Mouse (Mus musculus): ENCODE data around the gene Nr6a1.

- TF ChIP-seq HCFC1 (IDR thresholded peaks at IDR 0.05; ENCODE audit: borderline replicate concordance, insufficient read depth, low read length) = no peak
- TF ChIP-seq MAFK (IDR thresholded peaks at IDR 0.05; ENCODE audit: insufficient read depth, low read depth, low read length) = no peak
- 0 out of 2 replicates have a peak, but pooled peaks have one; percentile 18 for TF ChIP-seq ZC3H11A (IDR thresholded peaks at IDR 0.05; ENCODE audit: borderline replicate concordance, low read depth, low read length)
- no peak for TF ChIP-seq CHD2 (IDR thresholded peaks at IDR 0.05; ENCODE audit: low read depth, low read length)
- TF ChIP-seq ZNF384 (IDR thresholded peaks at IDR 0.05; ENCODE audit: low read depth, low read length) = no peak
These were observed at the start of gene Nr6a1 for GRCm38 (mm10) chr2:38927115-38927979.

Data from ES-E14 (cell line).